Comparison of ENCODE assay signal across 18 mouse cellular contexts in the genomic region with DNA sequence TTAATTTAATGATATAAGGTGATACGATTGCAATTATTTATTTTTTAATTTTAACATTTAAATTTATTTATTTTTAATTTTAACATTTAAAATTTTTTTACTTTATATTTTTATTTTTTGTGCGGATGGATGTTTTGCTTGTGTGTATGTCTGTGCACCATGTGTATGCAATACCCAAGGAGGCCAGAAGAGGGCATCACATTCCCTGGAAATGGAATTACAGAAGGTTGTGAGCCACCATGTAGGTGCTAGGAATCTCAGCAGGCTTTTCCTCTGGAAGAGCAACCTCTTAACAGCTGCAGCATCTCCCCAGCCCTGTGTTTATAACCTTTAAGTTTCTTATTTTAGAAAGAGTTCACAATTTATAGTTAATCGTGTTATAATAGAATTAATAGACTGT. TPM values are rescaled to one million over a fixed set of nuclear protein-coding genes. Genes with fewer than 3 reads are reported as not detected.
A peak's percentile ranks its signal among the peaks of the same experiment; 100 is the strongest.
DNase-seq lines count a peak whose midpoint lies in the region; ATAC-seq and TF ChIP-seq lines count a peak whose summit lies in the region.
"Had no signal": no experiment of that assay in that cellular context is flagged by ENCODE, and none has a peak within 500 bp of the region (broad histone marks: within the 10 kb centered on the region; RNA-seq: fewer than 3 reads in every experiment).

No protein-coding gene starts in this region.

- WGBS in heart, adult 2 months: 94% methylated on average over 3 of the region's 3 CpGs
- WGBS in liver, postnatal 0 days (ENCODE audit: insufficient replicate concordance): 96% methylated on average over 3 of the region's 3 CpGs
- WGBS in liver, embryonic 12.5 days (ENCODE audit: insufficient replicate concordance): 86% methylated on average over 3 of the region's 3 CpGs

- ATAC-seq in liver, postnatal 0 days: no peak
- ATAC-seq in liver, embryonic 12.5 days: no peak
- ATAC-seq: forebrain, embryonic 16.5 days; Patski had no signal

- no peak overlapping the region for H3K27ac ChIP-seq in heart, adult 2 months
- H3K27ac ChIP-seq in liver, postnatal 0 days (ENCODE audit: low read depth): no peak overlapping the region
- H3K27ac ChIP-seq in liver, embryonic 12.5 days: no peak overlapping the region
- no peak overlapping the region for H3K27ac ChIP-seq in MEL (ENCODE audit: control insufficient read depth, low read depth, low read length)
- H3K27ac ChIP-seq: limb, embryonic 12.5 days; liver, embryonic 15.5 days had no signal

- H3K36me3 ChIP-seq in heart, adult 2 months (ENCODE audit: control insufficient read depth, insufficient read depth, low read length): no peaks in the 10 kb centered on the region; the same call in 1 of the 2 replicates
- H3K36me3 ChIP-seq in liver, postnatal 0 days (replicated peaks; ENCODE audit: insufficient read depth, low read length): peaks cover 17% of the 10 kb centered on the region; the same call in 1 of the 2 replicates
- H3K36me3 ChIP-seq in liver, embryonic 12.5 days: peaks cover 51% of the 10 kb centered on the region
- H3K36me3 ChIP-seq in MEL (ENCODE audit: control insufficient read depth in 1 of 2, insufficient read depth in 2 of 2, low read length in 2 of 2): peaks cover 0 to 10% of the 10 kb centered on the region in 2 experiments; a peak in 2 of 4 replicates
- no peaks in the 10 kb centered on the region; the same call in 1 of the 2 replicates for H3K36me3 ChIP-seq in splenic B cell, adult 2 months (ENCODE audit: control insufficient read depth, insufficient read depth, low read length, poor library complexity, severe bottlenecking)
- H3K36me3 ChIP-seq: limb, embryonic 12.5 days had no signal

- no peak overlapping the region for H3K9ac ChIP-seq in heart, adult 2 months (ENCODE audit: low read depth, low read length)
- no peak overlapping the region for H3K9ac ChIP-seq in liver, postnatal 0 days (replicated peaks)
- no peak overlapping the region for H3K9ac ChIP-seq in liver, embryonic 12.5 days
- no peak overlapping the region for H3K9ac ChIP-seq in MEL (ENCODE audit: control insufficient read depth, low read depth, low read length, poor library complexity, severe bottlenecking)
- H3K9ac ChIP-seq: limb, embryonic 12.5 days; liver, embryonic 15.5 days had no signal

- peak; percentile 26 for TF ChIP-seq RAD21 in MEL (IDR thresholded peaks at IDR 0.05; ENCODE audit: low read depth, low read length)

- H3K79me2 ChIP-seq in heart, adult 2 months (replicated peaks; ENCODE audit: control insufficient read depth, insufficient read depth, low read length): no peaks in the 10 kb centered on the region
- no peaks in the 10 kb centered on the region; the same call in 1 of the 2 replicates for H3K79me2 ChIP-seq in MEL (ENCODE audit: control insufficient read depth, insufficient read depth, low read length, poor library complexity)

- H3K4me1 ChIP-seq in heart, adult 2 months (ENCODE audit: control insufficient read depth, insufficient read depth, low read length): peaks cover 1% of the 10 kb centered on the region; the same call in 1 of the 2 replicates
- peaks cover 9% of the 10 kb centered on the region for H3K4me1 ChIP-seq in liver, postnatal 0 days (ENCODE audit: insufficient read depth)
- peaks cover 27% of the 10 kb centered on the region for H3K4me1 ChIP-seq in liver, embryonic 12.5 days
- H3K4me1 ChIP-seq in MEL (ENCODE audit: control insufficient read depth in 1 of 2, insufficient read depth in 2 of 2, low read length in 2 of 2): peaks cover 5 to 12% of the 10 kb centered on the region in 2 experiments; a peak in 3 of 4 replicates

- intact Hi-C loops in heart, adult 2 months (cut with DNase I): no loop called here
- intact Hi-C loops in heart, postnatal 36 days (cut with DNase I): no loop called here

- H3K4me2 ChIP-seq in liver, postnatal 0 days (ENCODE audit: low read depth, low read length): no peak overlapping the region
- H3K4me2 ChIP-seq in liver, embryonic 12.5 days: no peak overlapping the region
- H3K4me2 ChIP-seq: limb, embryonic 12.5 days; liver, embryonic 15.5 days had no signal

- TF ChIP-seq POLR2A in heart, adult 2 months (IDR thresholded peaks at IDR 0.05; ENCODE audit: insufficient read depth, low read depth, low read length): no peak
- no peak for TF ChIP-seq POLR2A in MEL (IDR thresholded peaks at IDR 0.05; ENCODE audit: control insufficient read depth in 1 of 2, insufficient read depth in 1 of 2, low read depth in 1 of 2, low read length in 2 of 2, poor library complexity in 1 of 2)

- H3K27me3 ChIP-seq in heart, adult 2 months (ENCODE audit: control insufficient read depth, insufficient read depth, low read length): no peaks in the 10 kb centered on the region
- no peaks in the 10 kb centered on the region for H3K27me3 ChIP-seq in liver, postnatal 0 days (ENCODE audit: insufficient read depth, low read length)
- no peaks in the 10 kb centered on the region for H3K27me3 ChIP-seq in liver, embryonic 12.5 days (replicated peaks)
- H3K27me3 ChIP-seq in MEL (ENCODE audit: control insufficient read depth in 1 of 2, insufficient read depth in 2 of 2, low read length in 2 of 2): no peaks in the 10 kb centered on the region
- H3K27me3 ChIP-seq in splenic B cell, adult 2 months (ENCODE audit: control insufficient read depth, insufficient read depth, low read length, poor library complexity, severe bottlenecking): no peaks in the 10 kb centered on the region
- H3K27me3 ChIP-seq: liver, embryonic 15.5 days; Patski had no signal

- no peak for DNase-seq in heart, adult 2 months
- DNase-seq in heart, postnatal 36 days: no peak
- DNase-seq in liver, postnatal 0 days: no peak
- peak; percentile 33 for DNase-seq in MEL (ENCODE audit: low read depth, low spot score)
- DNase-seq in splenic B cell, adult 2 months (ENCODE audit: low read depth, low spot score): peak; percentile 30
- no peak for DNase-seq in cerebellum, adult 11-12 months
- DNase-seq: adrenal gland, postnatal 14 days; cerebellum, adult 11 months; embryo, embryonic 11 days; kidney, adult 8-10 months; kidney, postnatal 36 days; right cerebral cortex, postnatal 4 days; thymus, postnatal 36 days had no signal

- no peaks in the 10 kb centered on the region for H3K9me3 ChIP-seq in liver, postnatal 0 days (ENCODE audit: low read length)
- no peaks in the 10 kb centered on the region; the same call in 1 of the 2 replicates for H3K9me3 ChIP-seq in liver, embryonic 12.5 days (replicated peaks)
- no peaks in the 10 kb centered on the region for H3K9me3 ChIP-seq in MEL (replicated peaks; ENCODE audit: insufficient read depth, low read length)
- H3K9me3 ChIP-seq: limb, embryonic 12.5 days; liver, embryonic 15.5 days had no signal

- no peak for TF ChIP-seq EP300 in heart, adult 2 months (IDR thresholded peaks at IDR 0.05; ENCODE audit: insufficient read depth, low read depth, low read length)
- TF ChIP-seq EP300 in liver, postnatal 0 days (IDR thresholded peaks at IDR 0.05; ENCODE audit: low read depth): no peak
- no peak for TF ChIP-seq EP300 in MEL (IDR thresholded peaks at IDR 0.05; ENCODE audit: low read depth in 1 of 2, low read length in 2 of 2)

- H3K4me3 ChIP-seq in heart, adult 2 months: no peak overlapping the region
- H3K4me3 ChIP-seq in liver, postnatal 0 days (ENCODE audit: low read depth, low read length): no peak overlapping the region
- H3K4me3 ChIP-seq in liver, embryonic 12.5 days: no peak overlapping the region
- no peak overlapping the region for H3K4me3 ChIP-seq in MEL (ENCODE audit: control insufficient read depth in 1 of 2, insufficient read depth in 1 of 2, low read depth in 2 of 2, low read length in 2 of 2)
- H3K4me3 ChIP-seq: limb, embryonic 12.5 days; liver, embryonic 15.5 days had no signal

- peak; percentile 48 for TF ChIP-seq CTCF in heart, adult 2 months (IDR thresholded peaks at IDR 0.05)
- peak; percentile 49 for TF ChIP-seq CTCF in liver, postnatal 0 days (IDR thresholded peaks at IDR 0.05; ENCODE audit: low read depth)
- TF ChIP-seq CTCF in MEL (IDR thresholded peaks at IDR 0.05 in 2 of 3, conservative IDR thresholded peaks at IDR 0.05 in 1 of 3; ENCODE audit: control insufficient read depth in 1 of 3, insufficient read depth in 1 of 3, low read depth in 2 of 3, low read length in 3 of 3, poor library complexity in 1 of 3, severe bottlenecking in 1 of 3): peak; percentile 21 to 45 (median 40); a peak in 5 of 6 replicates

TF ChIP-seq in MEL, 35 proteins besides CTCF, POLR2A, EP300 and RAD21:
- peak; percentile 31 for TF ChIP-seq SMC3 (IDR thresholded peaks at IDR 0.05; ENCODE audit: low read depth, low read length)
- TF ChIP-seq ELF1 (IDR thresholded peaks at IDR 0.05; ENCODE audit: low read depth, low read length): no peak

RNA-seq across cellular contexts. Expression of a gene that starts 6.2 kb away (rescaled TPM):
- 1 to 10 TPM; 1.6 to 2.3 TPM for total RNA-seq in heart, adult 2 months (2021)
- 1.3 and 2.0 TPM in 2 replicates for polyA plus RNA-seq in heart, adult 2 months (2012; rRNA removed)
- total RNA-seq in heart, postnatal 36 days (2021): 1 to 10 TPM; 2.9 to 3.1 TPM
- polyA plus RNA-seq in liver, postnatal 0 days (2015; fragmentation: Nextera tagmentation; extraction: Ambion mirVana): 20.2 and 21.2 TPM in 2 replicates
- 12.8 and 13.7 TPM in 2 replicates for polyA plus RNA-seq in liver, embryonic 12.5 days (2016; fragmentation: Nextera tagmentation; extraction: Ambion mirVana)
- 1.4 and 1.7 TPM in 2 replicates for total RNA-seq in MEL (2012; rRNA removed)
- 1 to 10 TPM in 1 of 2 experiments, not detected in 1; 3.0 TPM for polyA plus RNA-seq in MEL (2012; ENCODE audit: insufficient read depth in 1 of 2, insufficient read length in 2 of 2, low read depth in 1 of 2, low replicate concordance in 2 of 2, missing spikeins in 1 of 2)

RNA-seq across cellular contexts. Expression of a gene that starts 15.4 kb away (rescaled TPM):
- 1 to 10 TPM; 2.4 to 3.0 TPM for total RNA-seq in heart, adult 2 months (2021)
- 1.4 and 2.4 TPM in 2 replicates for polyA plus RNA-seq in heart, adult 2 months (2012; rRNA removed)
- 1 to 10 TPM; 2.7 to 4.1 TPM for total RNA-seq in heart, postnatal 36 days (2021)
- polyA plus RNA-seq in liver, postnatal 0 days (2015; fragmentation: Nextera tagmentation; extraction: Ambion mirVana): 0.25 and 0.39 TPM in 2 replicates
- 0.44 and 0.64 TPM in 2 replicates for polyA plus RNA-seq in liver, embryonic 12.5 days (2016; fragmentation: Nextera tagmentation; extraction: Ambion mirVana)
- 1.8 and 2.4 TPM in 2 replicates for total RNA-seq in MEL (2012; rRNA removed)
- polyA plus RNA-seq in MEL (2012; ENCODE audit: insufficient read depth in 1 of 2, insufficient read length in 2 of 2, low read depth in 1 of 2, low replicate concordance in 2 of 2, missing spikeins in 1 of 2): 1 to 10 TPM in 1 of 2 experiments, not detected in 1; 1.8 TPM

RNA-seq across cellular contexts. Expression of a gene that starts 41.6 kb away (rescaled TPM):
- total RNA-seq in heart, adult 2 months (2021): 10 to 100 TPM; 17.6 to 18.2 TPM
- 12.0 and 17.7 TPM in 2 replicates for polyA plus RNA-seq in heart, adult 2 months (2012; rRNA removed)
- total RNA-seq in heart, postnatal 36 days (2021): 10 to 100 TPM; 14.5 to 19.0 TPM
- 11.1 and 12.9 TPM in 2 replicates for polyA plus RNA-seq in liver, postnatal 0 days (2015; fragmentation: Nextera tagmentation; extraction: Ambion mirVana)
- 37.3 and 39.3 TPM in 2 replicates for polyA plus RNA-seq in liver, embryonic 12.5 days (2016; fragmentation: Nextera tagmentation; extraction: Ambion mirVana)
- total RNA-seq in MEL (2012; rRNA removed): 52.4 and 65.0 TPM in 2 replicates
- polyA plus RNA-seq in MEL (2012; ENCODE audit: insufficient read depth in 1 of 2, insufficient read length in 2 of 2, low read depth in 1 of 2, low replicate concordance in 2 of 2, missing spikeins in 1 of 2): 100 to 1,000 TPM in 1 of 2 experiments, not detected in 1; 107 TPM

Comparison
In these comparisons a context has a peak if more than half of its experiments do, and no peak if none do; other contexts are left out.
1. DNase-seq: peak in MEL (single experiment) and splenic B cell, adult 2 months (single experiment); none in heart, adult 2 months (0 of 2), heart, postnatal 36 days (0 of 2), liver, postnatal 0 days (single experiment) and cerebellum, adult 11-12 months (single experiment).
2. Peak in every context shown above with its lines, with median percentiles within 50 percentile points of each other: CTCF ChIP-seq.